Mouse (Mus musculus): ENCODE results near the gene Pin4.
"Not testable (repeated sequence)": the region's sequence is repeated elsewhere in the genome, so short reads cannot be mapped to it uniquely, and the experiment has no call there.

Pin4 gene

DNA sequence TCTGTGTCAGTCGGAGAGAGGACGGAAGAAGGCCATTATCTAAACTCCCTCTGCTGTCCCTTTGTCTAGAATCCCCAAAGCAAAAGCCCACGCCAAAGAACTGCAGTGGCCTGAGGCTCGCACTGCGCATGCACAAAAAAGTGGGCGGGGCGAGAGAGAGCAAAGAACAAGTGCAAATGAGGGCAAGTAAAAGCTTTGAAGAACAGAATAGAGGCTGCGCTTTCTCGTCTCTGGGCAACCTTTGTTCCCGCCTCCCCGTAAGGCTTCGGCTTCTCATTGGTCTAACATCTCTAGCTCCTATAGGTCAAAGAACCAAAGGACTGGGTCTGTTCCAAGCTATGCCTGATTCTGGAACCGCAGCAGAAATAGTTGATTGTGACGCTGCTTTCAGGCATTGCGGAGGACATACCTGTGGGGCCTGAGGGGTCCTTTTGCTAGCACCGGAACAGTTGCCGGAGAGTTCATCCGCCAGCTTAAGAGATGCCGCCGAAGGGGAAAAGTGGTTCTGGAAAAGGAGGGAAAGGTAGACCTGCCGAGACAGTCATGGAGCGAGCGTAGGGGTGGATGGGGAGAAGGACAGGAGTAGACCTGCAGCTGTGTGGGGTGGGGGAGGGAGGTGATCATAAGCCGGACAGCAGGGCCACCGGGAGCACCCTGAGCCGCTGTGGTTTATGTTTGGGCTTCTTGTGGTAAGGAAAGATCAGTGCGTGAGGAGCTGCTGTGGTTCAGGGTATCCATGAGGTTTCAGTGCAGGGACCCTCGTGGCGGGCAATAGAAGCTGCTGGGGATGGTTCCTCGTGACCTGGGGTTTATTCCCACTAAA lies at the start of gene Pin4:
Gene Pin4 (plus strand): TSS at position 406 of the 823 bp plus-strand sequence.
- peak; percentile 93 for DNase-seq (ENCODE audit: low read depth, low spot score)

DNA sequence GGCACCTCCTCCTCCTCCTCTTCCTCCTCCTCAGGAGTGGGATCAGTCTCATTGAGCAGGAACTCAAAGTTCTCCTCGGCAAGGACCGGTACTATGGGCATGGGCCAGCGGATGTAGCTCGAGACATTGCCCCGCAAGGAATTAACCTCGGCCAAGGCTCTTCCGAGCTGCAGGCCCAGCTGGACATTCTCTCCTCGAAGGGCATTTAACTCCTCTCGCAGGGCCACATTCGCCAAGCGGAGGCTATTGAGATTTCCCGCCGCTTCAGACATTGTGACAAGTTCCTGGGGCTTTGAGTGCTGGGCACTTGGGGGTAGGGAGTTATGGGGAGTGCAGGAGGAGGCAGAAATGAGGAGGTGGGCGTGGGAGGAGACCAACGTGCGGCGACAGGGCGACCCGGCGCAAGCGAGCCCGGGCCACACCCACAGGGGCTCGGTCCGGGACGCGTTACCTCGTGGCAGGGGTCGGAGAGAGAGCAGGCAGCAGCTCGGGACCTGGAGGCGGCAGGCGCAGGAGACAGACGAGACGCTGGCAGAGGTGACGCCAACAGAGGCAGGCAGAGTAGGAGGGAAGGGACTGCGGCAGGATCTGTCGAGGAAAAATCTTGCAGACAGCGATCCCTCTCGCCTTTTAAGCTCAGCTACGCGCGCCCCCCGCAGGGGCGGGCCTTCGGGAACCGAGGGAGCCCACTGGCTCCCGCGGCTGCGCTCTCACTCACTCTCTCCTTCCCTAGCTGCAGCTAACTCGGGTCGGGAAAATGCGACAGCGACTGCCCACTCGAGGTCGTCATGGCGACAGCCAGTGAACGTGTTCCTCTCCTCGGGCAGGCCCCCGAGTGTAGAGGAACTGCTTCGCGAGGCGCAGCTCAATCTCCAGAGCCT lies 48.4 kb upstream of the Pin4 start, which contains the start of gene Rtl5:
Gene Rtl5 (minus strand): TSS at position 714 of the 881 bp plus-strand sequence.
- DNase-seq (ENCODE audit: low read depth, low spot score), result no peak

DNA sequence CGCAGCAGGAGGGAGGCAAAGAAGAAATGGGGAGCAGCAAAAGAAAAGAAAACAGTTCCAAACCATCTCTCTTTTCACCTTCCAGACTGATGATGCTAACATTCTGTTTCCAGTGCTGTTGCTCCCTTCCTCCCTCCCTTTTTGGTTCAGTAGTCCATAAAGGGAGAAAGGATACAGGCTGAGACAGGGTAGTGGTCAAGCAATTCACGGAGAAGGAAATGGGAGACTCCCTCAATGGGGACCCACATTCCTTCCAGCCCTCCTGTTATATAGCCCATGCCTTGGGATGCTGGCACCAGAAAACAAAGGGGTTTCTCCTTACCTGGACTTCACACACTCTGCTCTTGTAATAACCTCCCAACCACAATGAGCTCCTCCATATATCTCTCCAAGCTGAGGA lies 47.7 kb upstream of the Pin4 start:
- no peak for DNase-seq (ENCODE audit: low read depth, low spot score)

DNA sequence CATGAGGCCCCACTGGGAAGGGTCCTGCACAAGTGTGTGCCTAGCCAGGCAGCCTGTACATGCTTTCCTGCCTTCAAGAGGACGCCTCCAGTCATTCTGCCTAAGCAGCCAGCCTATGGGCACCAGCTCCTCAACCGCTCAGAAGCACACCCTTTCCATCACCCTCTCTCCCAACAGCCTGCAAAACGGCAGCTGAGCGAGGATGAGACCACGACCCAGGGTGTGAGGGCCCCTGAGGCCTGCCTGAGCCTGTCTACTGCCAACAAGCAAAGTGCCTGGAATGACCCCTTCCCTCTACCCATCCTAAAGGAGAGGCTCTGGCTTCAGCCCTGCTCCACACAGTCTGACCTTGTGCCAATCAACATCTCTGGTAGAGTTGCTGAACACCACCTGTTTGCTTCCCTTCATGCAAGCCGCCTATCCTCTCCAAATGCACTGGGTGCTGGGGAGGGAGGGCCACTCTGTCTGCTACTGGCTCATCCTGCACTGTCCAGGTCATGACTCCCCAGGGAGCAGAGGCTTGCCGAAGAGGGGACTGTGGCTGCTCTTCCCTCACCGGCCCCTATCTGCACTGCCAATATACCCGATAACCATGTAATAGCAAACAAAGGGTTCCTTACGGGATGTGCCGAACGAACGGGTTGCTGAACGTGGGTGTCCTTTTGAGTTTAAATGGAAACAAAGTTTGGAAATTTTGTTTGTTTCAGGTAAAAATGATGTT lies 45.5 kb upstream of the Pin4 start:
- no peak for DNase-seq (ENCODE audit: low read depth, low spot score)

DNA sequence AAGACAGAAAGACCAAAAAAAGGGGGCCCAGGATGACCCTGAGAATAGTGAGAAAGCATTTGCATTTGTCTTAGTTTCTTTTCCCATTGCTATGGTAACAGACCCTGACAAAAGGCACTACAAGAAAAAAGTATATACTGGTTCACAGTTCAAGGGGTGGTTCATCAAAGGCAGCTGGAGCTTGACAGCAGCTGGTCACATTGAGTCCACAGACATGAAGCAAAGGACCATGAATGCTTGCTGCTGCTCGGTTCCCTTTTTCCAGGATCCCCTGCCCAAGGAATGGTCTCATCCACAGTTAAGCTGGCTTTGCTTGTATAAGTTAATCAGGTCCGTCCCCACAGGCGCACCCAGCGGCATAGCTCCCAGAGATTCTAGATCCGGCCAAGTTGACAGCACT lies 44.8 kb upstream of the Pin4 start:
- no peak for DNase-seq (ENCODE audit: low read depth, low spot score)

DNA sequence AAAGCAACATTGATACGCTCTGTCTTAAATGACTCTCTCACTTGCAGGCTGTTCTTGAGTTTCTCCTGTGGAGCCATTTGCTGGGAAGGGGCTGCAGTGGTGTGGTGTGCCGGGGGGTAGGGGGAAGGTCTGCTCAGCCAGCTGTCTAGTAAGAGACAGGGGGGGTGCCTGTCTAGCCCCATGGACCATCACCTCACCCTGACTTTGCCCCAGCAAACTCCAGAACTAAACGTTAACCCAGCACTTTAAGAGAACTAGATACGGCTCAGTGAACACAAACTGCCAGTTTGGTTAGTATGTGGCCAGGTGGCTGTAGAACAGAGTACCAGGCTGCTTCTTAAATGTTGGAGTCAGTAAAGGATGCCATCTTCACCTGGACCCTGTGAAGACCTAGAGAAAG lies 44.1 kb upstream of the Pin4 start:
- DNase-seq (ENCODE audit: low read depth, low spot score), result no peak

DNA sequence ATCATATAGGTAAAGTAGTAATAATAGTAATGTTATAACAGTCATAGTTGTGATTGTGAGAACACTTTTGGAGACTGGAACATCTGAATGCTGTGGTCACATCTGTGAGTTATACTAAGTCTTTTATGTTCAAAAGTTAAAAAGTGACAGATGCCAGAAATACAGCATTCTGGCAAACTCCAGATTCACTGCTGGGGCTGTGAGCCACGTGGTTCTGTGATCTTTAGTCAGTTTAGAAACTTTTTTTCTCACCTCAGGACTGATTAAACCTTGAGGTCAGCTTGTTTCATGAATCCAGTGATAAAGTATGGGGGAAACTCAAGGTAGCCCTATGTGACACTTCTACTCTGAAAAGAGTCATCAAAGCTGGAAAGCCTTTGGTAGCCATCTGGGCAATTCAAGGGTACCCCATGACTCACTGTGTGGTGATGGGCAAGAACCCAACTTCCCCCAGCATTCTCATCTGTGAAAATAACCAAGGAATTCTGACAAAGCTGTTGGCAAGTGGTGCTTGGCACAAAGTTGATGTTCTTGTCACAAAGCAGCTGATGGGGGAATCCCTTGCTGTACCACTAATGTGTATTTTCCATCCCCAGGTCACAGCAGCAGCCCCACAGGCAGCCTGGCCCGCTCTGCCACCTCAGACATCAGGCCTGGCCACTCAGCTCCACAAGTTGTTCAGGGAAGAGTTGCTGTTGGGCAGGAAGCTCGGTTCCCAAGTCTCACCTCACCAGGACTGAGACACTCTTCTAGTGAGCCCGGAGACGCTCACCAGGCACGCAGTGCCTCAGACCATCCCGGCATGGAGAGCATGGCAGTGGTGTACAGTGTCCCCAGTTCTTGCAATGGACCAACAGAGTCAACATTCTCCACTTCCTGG lies 42.1 kb upstream of the Pin4 start:
- DNase-seq (ENCODE audit: low read depth, low spot score), result no peak

DNA sequence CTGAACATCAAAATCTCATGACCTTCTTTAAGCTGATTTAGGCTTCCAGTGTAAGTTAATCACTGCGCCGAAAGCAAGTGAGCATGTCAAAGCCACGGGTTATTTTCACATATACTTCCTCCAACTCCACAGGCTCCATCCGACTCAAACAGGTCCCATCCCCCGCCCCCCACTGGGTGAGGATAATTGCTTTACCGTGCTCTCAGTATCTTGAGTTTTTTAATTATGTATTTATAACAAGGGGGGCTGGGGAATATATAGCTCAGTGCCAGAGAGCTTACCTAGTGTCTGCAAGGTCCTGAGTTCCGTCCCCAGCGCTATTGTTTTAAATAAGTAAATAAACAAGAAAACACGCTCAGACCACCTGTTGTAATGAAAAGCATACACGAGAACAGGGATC lies 38.2 kb upstream of the Pin4 start:
- DNase-seq (ENCODE audit: low read depth, low spot score), result no peak

DNA sequence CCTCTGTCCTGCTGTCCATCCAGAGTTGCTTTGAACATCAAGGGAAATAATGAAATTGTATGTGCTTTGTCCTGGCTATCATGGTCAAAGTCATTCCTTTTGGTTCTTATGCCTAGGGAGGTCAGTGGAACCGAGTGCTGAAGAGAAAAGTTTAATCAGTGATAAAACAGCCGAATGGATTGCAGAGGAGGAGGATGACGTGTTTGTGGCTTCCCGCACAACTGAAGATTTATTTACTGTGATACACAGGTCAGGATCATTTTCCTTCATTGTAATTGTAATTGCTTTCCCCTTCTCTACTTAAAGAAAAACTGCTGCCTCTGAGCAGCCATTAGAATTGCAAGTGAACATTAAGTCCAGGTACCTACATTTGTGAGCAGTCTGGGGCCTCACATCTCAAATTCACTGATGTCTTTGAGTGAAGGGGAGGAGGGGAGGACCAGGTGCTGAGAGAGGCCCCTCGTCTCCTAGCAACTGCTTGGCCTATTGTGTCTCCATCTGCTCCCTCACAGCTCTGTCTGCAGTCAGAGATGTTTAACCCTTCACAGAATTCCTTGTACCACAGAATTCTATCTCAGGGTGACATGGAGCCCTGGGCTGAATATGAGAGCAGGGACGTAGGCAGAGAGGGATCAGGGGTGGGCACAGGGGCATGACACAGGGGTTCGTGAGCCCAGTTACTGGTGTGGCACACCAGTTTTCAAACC lies 37.5 kb upstream of the Pin4 start:
- no peak for DNase-seq (ENCODE audit: low read depth, low spot score)

DNA sequence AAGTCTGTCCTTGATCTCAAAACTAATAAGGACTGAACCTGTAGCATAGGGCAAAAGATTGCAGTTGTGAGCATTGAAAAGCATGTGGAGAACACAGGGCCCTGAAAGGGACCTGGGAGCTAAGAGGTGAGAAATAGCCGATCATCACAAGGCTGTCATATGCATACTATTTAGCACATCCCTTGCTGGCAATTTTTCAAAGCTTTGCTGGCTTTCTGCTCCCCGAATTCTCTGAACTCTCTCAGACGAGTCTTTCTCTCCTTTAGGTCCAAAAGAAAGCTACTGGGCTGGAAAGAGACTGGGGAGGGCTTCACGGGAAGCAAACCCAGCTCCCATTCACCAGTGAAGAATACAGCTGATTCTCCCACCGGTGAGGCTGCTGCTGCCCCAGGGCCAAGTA lies 36.9 kb upstream of the Pin4 start:
- DNase-seq (ENCODE audit: low read depth, low spot score), result no peak

DNA sequence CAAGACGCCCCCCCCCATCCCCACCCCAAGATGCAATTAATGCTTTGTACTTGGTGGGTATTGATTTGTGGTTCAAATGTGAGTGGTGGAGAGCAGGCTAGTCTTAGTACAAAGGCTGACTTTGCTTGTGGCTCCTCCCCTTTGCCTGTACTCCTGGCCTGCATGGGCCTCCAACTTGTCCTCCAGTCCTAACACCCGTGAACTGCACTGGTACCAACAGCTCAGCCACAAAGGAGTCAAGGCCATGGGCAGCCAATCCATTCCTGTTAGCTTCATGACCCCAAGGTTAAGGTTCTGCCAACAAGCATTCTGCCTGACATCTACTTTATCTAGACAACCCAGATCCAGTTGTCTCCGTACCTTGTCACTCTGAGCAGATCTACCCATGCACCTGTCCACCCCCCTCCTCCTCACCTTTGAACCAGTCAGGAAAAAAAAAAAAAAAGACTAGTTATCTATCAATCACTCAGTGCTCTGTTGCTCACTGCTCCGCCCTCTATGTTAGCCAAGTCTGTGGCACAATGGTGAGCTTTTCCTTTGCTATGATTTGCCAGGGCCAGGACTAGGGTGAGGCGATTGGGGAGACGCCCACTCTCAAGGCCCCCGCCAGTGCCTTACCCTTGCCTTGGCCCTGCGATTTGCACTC lies 33.3 kb upstream of the Pin4 start:
- no peak for DNase-seq (ENCODE audit: low read depth, low spot score)

DNA sequence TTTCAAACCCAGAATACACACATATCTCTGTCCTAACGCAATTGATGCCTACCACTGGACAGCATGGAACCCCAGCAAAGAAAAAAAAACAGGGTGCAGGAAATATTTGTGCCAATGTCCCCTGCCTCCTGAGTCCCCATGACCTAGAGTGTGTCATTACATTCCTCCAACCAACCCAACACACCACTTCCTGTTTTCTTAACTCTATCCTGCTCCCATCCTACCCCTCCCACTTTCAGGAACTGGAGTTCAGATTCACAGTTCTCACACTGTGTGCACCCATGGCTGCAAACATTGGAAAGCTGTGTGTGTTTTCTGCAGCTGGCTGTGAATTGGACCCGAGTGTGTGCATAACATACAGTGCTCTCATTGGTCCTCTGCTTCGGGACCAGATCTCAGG lies 28.6 kb upstream of the Pin4 start:
- no peak for DNase-seq (ENCODE audit: low read depth, low spot score)

DNA sequence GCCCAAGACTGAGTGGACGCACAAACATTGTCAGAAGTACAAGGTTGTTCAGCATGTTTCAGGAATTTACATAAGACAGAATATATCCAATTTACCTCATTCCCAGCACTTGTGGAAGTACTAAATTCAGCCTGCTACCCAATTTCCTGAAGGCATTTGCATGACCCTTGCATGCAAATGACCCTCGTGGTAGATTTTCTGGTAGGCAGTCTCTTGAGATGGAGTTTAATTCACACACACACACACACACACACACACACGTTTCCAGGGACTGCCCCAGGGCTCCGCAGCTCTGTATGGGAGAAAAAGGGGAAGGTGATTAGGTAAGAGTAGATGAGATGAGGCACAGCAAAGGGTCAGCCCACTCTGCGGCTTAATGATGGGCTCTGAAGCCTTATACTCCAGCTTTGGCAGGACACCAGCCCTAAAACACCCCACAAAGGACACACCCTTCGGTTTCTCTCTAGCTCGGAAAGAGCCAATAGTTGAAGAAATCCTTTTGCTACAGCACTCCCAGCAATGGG lies 24.8 kb upstream of the Pin4 start:
- no peak for DNase-seq (ENCODE audit: low read depth, low spot score)

DNA sequence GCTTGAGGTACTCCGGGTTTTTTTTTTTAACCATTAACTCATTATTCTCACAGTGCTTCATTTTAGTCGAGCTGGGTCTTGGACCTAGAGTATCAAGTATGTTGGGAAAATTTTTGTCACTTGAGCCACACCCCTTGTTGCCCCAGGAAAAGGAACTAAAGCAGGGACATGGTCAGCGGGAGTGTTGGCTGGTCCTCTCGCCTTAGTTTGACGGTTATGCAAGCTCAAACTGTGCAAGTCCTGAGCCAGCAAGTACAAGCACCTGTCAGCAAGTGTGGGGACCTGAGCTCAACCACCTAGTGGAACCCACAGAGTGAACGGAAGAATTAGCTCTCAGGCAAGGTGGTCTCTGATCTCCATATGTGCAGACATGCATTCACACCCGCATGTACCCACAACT lies 17.4 kb upstream of the Pin4 start:
- no peak for DNase-seq (ENCODE audit: low read depth, low spot score)

DNA sequence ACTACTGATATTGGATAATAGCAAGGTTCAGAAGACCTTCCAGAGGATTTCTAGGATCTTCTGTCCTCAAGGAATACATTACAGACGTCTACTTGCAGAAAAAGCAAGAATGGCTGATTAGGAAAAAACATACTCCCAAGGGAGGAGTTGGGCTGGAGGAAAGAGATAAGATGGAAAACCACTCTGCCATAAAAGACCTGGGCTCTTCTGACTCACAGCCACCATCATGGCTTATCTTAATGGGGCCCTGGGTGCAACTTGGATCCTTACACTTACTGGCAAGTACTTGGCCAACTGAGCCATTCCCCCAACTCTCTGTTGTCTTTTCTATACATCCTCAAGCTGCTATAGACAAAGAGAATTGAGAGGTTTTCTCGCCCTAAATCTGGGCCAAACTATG lies 15.4 kb upstream of the Pin4 start:
- not testable (repeated sequence) for DNase-seq (ENCODE audit: low read depth, low spot score)

DNA sequence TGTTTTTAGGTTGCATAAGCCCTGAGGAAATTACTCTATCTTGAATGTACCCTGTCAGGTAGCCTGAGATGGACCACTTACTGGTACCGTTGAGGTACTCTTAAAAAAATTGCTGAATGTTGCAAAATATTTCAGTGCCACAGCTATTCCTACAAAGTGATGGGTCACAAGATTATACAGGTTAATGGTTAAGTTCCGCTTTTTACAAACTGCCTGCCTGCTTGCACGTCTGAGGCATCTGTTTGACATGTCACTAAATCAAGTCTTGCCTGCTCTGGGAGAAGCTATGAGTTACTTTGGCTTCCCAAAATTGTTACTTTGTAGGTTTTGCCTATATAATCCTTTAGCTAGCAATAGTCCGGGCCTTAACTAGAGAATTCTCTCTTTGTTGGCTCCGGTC lies 9.9 kb upstream of the Pin4 start:
- not testable (repeated sequence) for DNase-seq (ENCODE audit: low read depth, low spot score)

DNA sequence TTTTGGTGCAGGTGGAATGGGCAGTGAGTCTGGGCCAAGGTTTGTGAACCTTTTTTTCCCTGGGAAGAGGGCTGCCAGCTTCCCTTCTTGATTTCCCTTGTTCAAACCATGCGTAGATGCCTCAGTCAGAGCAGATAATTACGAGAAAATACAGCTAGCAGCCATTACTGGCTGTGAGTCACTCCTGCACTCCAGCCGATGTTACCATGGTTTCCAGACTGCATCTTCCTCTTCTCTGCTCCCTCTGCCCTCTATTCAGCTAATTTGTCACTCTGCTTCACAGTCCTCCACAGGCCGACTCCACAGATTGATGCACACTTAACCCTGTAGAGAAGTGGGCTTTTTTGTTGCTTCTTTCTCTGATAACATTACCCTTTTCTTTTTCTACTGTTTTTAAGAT lies 3.6 kb upstream of the Pin4 start:
- no peak for DNase-seq (ENCODE audit: low read depth, low spot score)

DNA sequence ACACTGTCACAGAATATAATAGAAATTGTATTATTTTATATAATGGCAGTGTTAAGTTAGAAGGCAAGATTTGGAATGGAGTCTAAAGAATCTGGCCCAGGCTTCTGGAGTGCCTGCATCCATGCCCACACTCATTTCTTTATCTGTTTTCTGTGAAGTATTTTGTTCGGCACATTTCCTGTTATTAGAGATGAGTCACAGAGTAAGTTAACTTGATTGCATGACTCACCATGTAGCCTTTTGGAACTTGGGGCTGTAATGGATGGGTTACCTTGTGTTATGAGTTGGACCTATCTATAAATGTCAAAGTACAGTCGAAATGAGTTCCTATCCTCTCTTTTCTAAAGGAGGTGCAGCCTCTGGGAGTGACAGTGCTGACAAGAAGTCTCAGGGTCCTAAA lies 2.1 kb downstream of the Pin4 start:
- no peak for DNase-seq (ENCODE audit: low read depth, low spot score)

DNA sequence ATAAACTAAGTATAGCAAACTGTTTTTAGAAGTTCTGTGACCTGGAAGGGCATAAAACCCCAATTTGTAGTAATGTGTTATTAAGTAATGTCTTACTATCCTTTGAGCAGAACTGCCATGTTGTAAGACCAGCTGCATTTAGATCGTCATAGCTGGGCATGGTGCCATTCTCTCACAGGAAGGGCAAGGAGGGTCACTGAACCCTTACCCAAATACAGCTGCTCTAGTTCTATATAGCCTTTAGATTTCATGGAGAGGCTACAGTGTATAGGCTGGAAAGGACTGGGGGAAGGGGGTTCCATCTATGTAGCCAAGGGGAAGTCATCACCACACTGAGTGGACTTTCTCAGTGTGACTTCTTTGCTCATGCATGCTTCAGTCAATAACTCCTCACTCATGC lies 21.9 kb downstream of the Pin4 start:
- no peak for DNase-seq (ENCODE audit: low read depth, low spot score)

All from A20 (cell line).